Mouse (Mus musculus): ENCODE results near the gene Dmac2.

- no peak for TF ChIP-seq CTCF (IDR thresholded peaks at IDR 0.05; ENCODE audit: borderline replicate concordance, insufficient read depth, low read length)
- no peak for TF ChIP-seq POLR2A (IDR thresholded peaks at IDR 0.05; ENCODE audit: low read depth, low read length)
These were observed 44.1 kb upstream of the Dmac2 start for GRCm38 (mm10) chr7:25575105-25575504.
